Mouse (Mus musculus) c-Kit-positive CD71-positive TER-119-negative erythroid progenitor cells, embryonic 14.5 days (primary cell): Measurements from ENCODE around the gene Hsf2.
"Not testable (repeated sequence)": the region's sequence is repeated elsewhere in the genome, so short reads cannot be mapped to it uniquely, and the experiment has no call there.

Experiments
- DNase-seq: peaks from one replicate; pipeline ENCODE4 v3.0.0-alpha.2; 2013; ENCODE audit warnings: low read depth

The Hsf2 gene

GRCm38 (mm10) chr10:57485908-57486541 is at the start of gene Hsf2:
Gene Hsf2, plus strand, starts transcription at chr10:57486385.
- DNase-seq, result peak; percentile 81

- no peak for DNase-seq
Measured at GRCm38 (mm10) chr10:57437898-57438297, 48.3 kb upstream of the Hsf2 start.

GRCm38 (mm10) chr10:57441049-57441448 is 45.1 kb upstream of the Hsf2 start:
- no peak for DNase-seq

DNA sequence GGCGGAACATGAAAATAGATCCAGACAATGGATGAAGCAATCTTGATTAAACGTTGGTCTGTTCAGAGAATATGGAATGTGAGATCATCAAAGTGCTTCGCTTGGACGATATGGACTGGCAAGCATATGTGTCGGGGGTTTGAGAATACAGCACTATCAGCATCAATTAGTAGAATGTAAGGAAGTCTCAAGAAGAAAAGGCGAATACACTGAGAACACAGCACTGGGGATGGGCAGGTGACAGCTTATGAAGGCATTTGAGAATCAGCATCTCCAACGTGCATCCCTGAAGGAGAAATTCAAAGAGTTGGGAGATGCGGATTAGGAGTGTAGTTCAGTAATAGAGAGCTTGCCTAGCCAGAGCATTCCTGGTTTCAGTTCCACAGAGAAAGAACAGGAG is 41.8 kb upstream of the Hsf2 start:
- DNase-seq, result no peak

- DNase-seq, result no peak
Measured at GRCm38 (mm10) chr10:57445655-57446054, 40.5 kb upstream of the Hsf2 start.

GRCm38 (mm10) chr10:57447657-57448050 is 38.5 kb upstream of the Hsf2 start:
- no peak for DNase-seq

GRCm38 (mm10) chr10:57448051-57448716 is 38.0 kb upstream of the Hsf2 start:
- DNase-seq, result peak; percentile 63

DNA sequence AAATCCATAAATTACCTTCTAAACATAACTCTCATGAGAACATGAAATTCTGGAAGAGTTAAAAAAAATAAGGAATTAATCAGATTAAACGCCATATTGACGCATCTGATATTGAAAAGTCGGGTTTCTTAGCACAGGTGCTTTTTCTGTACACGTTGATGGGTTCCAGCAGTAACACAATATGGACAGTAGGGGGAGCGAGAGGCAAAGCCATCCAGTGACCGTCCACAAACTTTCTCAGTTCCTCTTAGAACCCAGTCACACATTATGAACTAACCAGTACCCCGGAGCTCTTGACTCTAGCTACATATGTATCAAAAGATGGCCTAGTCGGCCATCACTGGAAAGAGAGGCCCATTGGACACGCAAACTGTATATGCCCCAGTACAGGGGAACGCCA is 22.9 kb upstream of the Hsf2 start:
- DNase-seq, result not testable (repeated sequence)

GRCm38 (mm10) chr10:57465768-57466167 is 20.4 kb upstream of the Hsf2 start:
- no peak for DNase-seq

- DNase-seq, result no peak
Measured at GRCm38 (mm10) chr10:57477121-57477843, 8.9 kb upstream of the Hsf2 start.

DNA sequence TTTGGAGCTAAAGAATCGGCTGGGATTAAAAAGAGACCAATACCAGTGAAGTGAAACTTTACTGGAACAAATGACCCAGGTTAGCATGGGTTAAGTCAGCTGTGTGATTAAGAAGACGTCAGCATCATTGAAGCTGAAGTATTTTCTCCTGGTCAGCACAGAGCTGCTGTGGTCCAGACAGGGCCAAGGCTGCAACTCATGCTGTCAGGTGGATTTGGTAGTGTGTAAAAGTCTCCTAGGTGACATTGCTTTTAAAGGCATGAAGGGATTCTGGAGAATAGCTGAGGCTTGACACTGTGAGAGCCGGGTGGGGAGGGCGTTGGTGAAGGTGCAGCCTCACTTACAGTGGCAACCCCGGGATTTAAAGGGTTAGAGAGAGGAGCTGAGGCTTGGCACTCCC is 4.5 kb upstream of the Hsf2 start:
- no peak for DNase-seq

GRCm38 (mm10) chr10:57484741-57485140 is 1.4 kb upstream of the Hsf2 start:
- DNase-seq, result no peak

- peak; percentile 24 for DNase-seq
Measured at GRCm38 (mm10) chr10:57486542-57487071, 422 bp downstream of the Hsf2 start.

GRCm38 (mm10) chr10:57487201-57487600 is 1.0 kb downstream of the Hsf2 start:
- DNase-seq, result no peak

- no peak for DNase-seq
Measured at GRCm38 (mm10) chr10:57488591-57488990, 2.4 kb downstream of the Hsf2 start.

DNA sequence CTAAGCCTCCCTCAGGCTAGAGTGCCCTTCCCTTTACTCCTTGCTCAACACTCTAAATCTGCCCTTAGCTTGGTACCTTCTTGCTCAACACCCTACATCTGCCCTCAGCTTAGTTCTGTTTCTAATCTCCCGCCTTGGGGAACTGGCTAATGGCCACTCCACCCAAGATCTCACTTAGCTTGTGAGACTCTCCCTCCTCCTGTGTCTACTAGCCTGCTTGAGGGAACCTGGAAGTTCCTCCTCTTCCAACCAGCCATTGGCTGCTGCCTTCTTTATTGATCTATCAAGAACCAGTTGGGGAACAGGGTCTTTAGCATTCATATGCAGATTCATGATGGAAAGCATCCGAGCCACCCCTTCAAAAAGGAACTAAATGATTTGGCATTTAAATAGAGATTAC is 5.9 kb downstream of the Hsf2 start:
- DNase-seq, result no peak

DNA sequence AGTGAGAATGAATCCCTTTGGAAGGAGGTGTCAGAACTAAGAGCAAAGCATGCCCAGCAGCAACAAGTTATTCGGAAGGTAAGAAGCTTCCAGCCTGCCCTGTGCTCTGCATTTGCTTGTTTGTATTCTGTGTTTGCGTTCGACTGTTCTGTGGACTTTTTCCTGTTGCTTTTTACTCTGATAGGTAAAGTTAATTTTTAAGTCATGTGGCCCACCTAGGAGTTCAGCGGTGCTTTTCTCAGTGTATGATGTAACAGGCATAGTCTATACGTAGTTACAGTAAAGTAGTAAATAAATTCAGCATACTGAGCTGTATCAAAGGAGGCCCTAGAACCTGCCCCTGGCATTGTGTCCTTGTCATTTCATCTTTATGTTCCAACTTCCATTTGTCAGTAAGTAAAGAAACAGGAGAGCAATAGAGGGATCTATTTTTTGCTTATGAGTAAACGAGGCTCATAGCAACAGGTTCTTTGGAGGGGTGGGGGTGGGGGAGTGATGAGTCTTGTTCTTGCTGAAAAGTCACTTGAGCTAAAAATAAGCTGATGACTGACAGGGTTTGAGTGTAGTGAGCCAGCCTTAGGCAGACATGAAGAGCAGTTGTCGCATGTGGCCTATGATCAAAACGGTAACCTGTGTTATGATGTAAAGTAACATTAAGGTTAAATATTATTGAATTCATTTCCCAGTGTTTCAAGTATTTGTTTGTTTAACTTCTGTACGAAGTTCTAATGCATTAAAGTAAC is 13.4 kb downstream of the Hsf2 start:
- DNase-seq, result no peak

GRCm38 (mm10) chr10:57514616-57515015 is 28.4 kb downstream of the Hsf2 start:
- no peak for DNase-seq

GRCm38 (mm10) chr10:57515278-57515677 is 29.1 kb downstream of the Hsf2 start:
- DNase-seq, result no peak

GRCm38 (mm10) chr10:57526469-57526868 is 40.3 kb downstream of the Hsf2 start:
- DNase-seq, result no peak

DNA sequence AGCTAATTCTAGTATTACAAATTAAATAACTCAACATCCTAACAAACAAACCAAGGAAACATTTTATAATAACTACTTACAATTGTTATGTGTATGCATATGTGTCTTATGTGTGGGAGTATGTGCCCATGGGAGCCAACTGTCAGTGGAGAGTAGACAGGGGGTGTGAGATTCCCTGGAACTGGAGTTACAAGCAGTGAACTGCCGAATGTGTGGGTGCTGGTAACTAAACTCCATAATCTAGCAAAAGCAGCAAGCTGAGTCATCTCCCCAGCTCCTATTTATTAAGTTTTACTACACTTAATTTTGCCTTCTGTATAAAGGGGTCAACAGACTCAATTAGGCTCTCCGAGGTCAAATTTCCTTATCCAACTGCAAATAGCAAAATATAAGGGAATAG is 44.9 kb downstream of the Hsf2 start:
- DNase-seq, result peak; percentile 50

DNA sequence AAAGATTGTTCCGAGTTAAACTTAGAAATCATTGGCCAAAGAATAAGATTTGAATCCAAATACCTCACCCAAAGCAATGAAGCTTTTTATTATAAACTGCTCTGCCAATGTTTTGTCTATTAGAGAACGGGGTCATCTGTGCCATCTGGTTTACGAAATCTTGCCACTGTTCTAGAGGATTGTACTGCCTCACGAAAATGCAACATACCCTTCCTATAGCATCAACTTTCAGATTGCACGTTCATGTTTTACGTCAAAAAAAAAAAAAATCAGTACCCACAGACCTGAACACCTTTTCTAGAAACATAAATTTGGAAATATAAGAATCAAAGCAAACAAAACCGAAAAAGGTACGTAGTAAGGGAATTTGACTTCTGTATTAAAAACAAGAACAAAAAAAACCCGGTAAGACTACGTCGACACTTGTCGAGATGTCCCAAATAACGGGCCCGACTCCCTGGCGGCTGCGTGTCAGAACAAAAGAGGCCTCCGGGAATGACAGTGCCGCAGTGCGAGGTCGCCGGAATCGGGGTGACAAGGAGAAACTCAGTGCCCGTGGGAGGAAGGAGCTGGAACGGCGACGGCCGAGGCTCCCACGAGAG is 45.5 kb downstream of the Hsf2 start:
- DNase-seq, result peak; percentile 13
